Mouse (Mus musculus): ENCODE measurements around the gene Shcbp1l.
"Not testable (repeated sequence)": the region's sequence is repeated elsewhere in the genome, so short reads cannot be mapped to it uniquely, and the experiment has no call there.

Gene Shcbp1l

DNA sequence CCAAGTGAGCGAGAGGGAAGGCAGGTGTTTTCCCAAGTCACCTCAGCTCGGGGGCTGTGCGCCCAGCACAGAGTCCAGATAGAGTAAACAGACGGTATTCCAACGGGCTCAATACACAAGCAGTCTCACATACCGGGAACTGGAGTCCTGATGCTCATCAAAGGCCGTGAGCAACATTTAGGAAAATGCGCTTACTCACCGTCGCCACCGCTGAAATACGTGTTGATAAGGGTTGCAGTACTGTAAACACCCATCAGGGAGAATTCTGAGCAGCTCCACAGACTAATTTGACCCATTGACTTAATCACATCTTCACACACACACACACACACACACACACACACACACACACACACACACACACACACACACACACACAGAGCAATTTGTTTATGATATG is 691 bp upstream of the Shcbp1l start:
- DNase-seq (ENCODE audit: low spot score): peak; percentile 15

DNA sequence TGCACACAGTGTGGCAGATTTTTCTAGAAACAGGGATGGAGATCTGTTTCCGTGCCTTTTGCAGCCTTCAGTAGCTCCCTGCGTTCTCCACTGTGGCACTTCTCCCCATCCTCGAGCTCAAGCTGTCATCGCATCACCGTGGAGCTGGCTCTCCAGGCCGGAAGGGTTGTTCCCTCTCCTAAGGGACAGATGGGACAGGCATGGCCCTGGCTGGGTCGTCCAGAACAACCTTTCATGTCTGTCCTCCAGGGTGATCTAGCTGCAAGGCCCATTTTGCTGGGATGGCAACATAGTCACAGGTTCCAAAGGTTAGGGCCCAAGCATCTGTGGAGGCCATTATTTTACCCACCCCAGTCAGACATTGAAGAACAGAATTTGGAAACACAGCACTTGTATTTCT is 6.2 kb downstream of the Shcbp1l start:
- DNase-seq (ENCODE audit: low spot score): no peak

- no peak for DNase-seq (ENCODE audit: low spot score)
Measured at GRCm38 (mm10) chr1:153431701-153432100, 6.7 kb downstream of the Shcbp1l start.

DNA sequence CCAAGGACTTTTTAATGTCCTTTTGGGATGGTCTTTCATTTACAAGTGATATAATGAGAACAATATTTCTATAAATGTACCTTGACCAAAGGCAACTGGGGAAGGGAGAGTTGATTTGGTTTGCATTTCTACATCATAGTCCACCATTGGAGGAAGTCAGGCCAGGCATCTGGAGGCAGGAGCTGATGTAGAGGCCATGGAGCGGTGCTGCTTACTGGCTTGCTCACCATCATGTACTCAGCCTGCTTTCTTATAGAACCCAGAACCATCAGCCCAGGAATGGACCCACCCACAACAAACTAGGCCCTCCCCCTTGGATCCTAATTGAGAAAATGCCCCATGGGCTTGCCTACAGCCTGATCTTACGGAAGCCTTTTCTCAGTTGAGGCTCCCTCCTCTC is 7.4 kb downstream of the Shcbp1l start:
- DNase-seq (ENCODE audit: low spot score): no peak

DNA sequence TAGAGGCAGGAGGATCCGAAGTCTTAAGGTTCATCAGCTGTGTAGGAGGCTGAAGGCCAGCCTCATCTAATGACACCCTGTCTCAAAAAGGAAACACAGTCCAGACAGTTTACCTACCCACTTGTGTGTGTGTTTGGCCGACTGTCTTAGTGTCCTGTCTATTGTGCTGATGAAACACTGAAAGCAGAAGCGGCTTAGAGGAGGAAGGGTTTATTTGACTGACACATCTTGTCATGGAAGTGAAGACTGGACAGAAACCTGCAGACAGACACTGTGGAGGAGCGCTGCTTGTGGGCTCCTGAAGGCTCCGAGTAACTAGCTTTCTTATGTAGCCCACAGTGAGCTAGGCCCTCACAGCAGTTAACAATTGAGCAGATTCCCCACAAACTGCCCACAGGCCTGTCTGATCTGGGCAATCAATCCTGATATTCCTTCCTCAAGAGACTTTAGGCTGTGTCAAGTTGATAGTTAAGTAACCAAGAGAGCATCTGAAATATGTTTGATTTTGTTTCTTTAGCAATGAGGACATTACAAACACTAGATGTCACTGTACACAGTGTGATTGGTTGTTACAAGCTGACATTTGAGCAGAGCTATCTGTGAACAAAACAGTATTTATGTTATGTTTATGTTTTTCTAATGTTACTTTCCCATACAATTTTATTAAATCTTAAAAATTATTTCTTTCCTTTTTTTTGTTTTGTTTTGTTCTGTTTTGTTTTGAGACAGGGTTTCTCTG is 9.1 kb downstream of the Shcbp1l start:
- no peak for DNase-seq (ENCODE audit: low spot score)

DNA sequence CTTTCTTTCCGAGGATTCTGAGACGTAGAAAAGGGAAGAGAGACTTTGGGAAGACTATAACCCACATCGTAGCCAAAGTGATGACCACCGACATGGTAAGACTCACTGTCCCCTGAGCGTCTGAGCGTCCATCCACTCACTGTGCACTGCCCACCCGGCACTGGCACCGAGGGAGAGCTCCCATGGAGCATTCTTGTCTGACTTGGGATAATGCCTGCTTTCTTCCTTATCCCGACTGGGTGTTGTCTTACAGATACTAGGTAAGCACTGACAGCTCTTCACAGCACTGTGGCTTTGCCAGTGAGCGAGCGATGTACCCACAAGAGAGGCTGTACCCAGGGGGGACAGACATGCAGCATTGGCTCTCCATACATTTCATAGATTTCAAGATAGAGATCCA is 12.6 kb downstream of the Shcbp1l start:
- no peak for DNase-seq (ENCODE audit: low spot score)

GRCm38 (mm10) chr1:153440752-153441151 is 15.8 kb downstream of the Shcbp1l start:
- DNase-seq (ENCODE audit: low spot score): no peak

DNA sequence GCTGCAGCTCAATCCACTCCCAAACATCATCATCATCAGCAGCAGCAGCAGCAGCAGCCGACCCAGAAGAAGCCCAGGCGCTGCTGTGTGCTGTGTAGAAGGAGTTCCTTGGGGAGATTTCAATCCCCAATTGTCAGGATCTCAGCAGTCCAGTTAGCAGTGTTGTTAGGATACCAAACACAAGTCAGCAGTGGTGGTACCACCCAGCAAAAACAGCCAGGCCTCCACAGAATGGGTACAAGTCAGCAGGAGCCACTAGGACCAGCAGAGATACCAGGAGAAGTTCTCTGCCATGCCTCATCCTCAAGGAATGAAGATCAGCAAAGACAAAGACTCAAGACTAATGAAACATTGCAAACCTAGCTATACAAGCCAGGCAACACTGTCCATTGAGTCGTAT is 16.7 kb downstream of the Shcbp1l start:
- DNase-seq (ENCODE audit: low spot score): no peak

GRCm38 (mm10) chr1:153443019-153443418 is 18.1 kb downstream of the Shcbp1l start:
- no peak for DNase-seq (ENCODE audit: low spot score)

DNA sequence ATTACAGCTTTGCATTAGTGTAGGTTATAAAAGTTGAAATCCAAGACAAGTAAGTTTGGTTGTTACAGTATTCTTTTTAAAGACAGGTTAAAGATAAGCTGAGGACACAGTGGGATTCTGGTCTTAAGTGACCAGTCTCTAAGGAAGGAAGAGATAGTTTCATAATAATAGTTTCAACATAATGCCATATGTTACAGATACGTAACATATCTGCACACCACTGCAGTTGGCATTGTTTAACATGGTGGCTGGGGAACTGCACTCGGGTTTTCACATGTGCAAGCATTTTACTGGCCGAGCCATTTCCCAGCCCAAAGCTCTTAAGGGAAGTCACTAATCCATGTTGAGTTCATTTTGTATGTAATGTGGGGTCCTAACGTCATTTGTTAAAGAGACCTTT is 18.7 kb downstream of the Shcbp1l start:
- no peak for DNase-seq (ENCODE audit: low spot score)

DNA sequence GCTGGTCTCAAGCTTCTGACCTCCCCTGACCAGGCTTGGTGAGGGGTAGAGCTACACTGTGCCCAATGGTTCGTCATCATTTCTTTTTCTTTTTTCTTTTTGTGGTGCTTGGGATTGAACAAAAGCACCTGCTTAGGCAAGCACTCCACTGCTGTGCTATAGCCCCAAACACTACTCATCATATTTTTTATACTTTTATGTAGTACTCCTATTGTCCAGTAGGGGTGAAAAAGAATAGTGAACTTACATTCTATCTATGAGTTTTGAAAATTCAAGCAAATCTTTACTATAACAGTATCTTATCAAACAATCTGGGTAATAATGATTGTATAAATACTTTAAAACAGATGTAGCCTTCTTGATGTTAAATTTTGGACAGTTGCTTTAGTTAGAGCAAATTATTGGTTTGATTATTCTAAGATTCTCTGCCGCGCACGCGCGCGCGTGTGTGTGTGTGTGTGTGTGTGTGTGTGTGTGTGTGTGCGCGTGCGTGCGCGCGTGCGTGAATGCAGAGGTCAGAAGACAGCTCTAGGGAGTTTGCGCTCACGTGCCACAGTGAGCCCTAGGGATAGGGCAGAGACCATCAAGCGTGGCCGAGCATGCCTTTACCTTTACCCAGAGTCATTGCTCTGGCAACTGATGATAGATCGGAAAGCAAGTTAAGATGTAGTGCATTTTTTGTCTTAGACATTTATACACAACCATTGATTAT is 21.3 kb downstream of the Shcbp1l start:
- no peak for DNase-seq (ENCODE audit: low spot score)

DNA sequence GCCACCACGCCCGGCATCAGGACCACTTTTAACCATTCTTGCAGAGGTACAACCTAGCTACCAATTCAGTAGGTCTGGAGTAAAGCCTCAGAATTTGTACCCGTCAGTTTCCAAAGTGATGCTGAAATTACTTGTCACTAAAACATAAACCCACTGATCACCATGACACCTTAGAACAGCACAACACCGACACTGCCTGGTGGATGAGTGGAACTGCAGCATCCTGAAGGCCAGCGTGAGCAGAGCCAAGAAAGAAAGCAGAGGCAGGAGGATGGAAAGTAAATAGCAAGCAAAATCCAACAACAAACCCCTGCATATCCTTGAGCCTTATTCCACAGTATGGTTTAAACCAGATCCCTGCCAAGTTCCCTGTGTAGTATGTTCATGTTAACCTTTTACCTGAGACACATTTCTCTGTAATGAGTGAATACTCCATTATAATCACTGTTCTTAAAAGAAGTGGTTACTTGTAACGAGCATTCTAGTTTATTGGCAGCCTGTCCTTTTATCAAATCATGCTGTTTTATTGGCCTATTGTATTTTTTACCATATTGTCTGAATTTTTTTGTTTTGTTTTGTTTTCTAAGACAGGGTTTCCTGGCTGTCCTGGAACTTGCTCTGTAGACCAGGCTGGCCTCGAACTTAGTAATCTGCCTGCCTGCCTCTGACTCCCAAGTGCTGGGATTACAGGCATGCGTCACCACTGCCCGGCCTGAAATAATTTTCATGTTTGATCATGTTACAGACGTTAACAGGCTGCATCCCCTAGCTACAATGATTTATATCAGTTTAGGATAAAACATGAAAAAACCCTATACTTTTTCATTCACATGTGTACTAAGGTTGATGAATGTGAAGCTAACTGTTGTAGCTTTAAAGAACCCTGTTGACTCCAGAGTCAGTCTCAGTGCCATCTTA is 26.5 kb downstream of the Shcbp1l start:
- DNase-seq (ENCODE audit: low spot score): peak; percentile 60

- DNase-seq (ENCODE audit: low spot score): no peak
Measured at GRCm38 (mm10) chr1:153453146-153453642, 28.2 kb downstream of the Shcbp1l start.

- no peak for DNase-seq (ENCODE audit: low spot score)
Measured at GRCm38 (mm10) chr1:153456137-153456536, 31.2 kb downstream of the Shcbp1l start.

- no peak for DNase-seq (ENCODE audit: low spot score)
Measured at GRCm38 (mm10) chr1:153461796-153462195, 36.8 kb downstream of the Shcbp1l start.

DNA sequence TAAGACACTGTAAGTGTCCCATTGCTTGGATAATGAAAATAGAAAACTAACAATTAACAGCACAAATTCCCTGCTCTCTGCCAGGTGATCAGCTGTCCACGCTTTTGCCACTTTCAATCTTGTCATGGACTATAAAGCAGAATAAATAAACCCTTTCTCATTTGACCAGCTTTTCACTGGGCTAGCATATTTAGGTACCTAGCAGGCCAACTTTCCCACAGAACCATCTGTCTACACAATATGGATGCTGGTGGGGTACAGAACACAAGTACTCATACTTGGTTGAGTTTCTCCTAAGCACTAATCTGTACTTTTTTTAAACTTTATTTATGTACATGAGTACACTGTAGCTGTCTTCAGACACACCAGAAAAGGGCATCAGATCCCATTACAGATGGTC is 54.3 kb downstream of the Shcbp1l start:
- no peak for DNase-seq (ENCODE audit: low spot score)

GRCm38 (mm10) chr1:153480386-153481024 is 55.5 kb downstream of the Shcbp1l start:
- DNase-seq (ENCODE audit: low spot score): peak; percentile 70

- no peak for DNase-seq (ENCODE audit: low spot score)
Measured at GRCm38 (mm10) chr1:153481025-153481412, 56.1 kb downstream of the Shcbp1l start.

DNA sequence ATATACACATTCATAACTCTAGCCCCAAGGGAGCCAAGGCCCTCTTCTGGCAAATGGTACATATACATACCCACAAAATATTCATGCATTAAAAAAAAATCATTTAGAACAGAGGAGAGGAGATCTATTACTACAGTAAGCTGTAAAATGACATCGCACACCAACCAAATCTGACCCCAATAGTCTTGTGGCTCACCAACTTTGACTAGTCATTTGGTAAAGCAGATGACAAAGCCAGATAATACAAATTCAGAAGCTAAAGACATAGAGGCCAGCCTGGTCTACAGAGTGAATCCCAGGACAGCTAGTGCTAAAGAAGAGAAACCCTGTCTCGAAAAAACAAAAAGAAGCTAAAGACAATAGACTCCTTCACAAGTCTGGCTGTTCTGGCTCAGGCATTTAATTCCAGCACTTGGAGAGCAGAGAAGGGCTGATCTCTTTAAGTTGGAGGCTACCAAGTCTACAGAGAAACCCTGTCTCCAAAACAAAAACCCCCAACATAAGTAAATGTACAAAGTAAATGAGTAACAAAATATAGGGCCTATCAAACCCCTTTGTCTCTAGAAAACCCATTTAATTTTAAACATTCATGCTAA is 60.3 kb downstream of the Shcbp1l start:
- DNase-seq (ENCODE audit: low spot score): no peak

DNA sequence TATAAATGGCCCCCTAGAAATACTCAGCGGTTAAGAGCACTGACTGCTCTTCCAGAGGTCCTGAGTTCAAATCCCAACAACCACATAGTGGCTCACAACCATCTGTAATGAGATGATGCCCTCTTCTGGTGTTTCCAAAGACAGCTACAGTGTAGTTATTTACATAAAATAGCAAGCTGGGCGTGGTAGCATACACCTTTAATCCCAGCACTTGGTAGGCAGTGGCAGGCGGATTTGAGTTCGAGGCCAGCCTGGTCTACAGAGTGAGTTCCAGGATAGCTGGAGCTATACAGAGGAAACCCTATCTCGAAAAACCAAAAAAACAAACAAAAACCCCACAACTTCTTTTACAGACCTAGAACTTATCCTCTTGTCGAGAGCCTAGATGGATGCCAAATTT is 61.2 kb downstream of the Shcbp1l start:
- DNase-seq (ENCODE audit: low spot score): not testable (repeated sequence)

- peak; percentile 54 for DNase-seq (ENCODE audit: low spot score)
Measured at GRCm38 (mm10) chr1:153486767-153487499, 62.0 kb downstream of the Shcbp1l start.
